Mouse (Mus musculus): ENCODE measurements around the gene C2cd4d. TPM values are rescaled to one million over a fixed set of nuclear protein-coding genes. Genes with fewer than 3 reads are reported as not detected.

Gene C2cd4d
- polyA plus RNA-seq, 1 experiment, result not detected

DNA sequence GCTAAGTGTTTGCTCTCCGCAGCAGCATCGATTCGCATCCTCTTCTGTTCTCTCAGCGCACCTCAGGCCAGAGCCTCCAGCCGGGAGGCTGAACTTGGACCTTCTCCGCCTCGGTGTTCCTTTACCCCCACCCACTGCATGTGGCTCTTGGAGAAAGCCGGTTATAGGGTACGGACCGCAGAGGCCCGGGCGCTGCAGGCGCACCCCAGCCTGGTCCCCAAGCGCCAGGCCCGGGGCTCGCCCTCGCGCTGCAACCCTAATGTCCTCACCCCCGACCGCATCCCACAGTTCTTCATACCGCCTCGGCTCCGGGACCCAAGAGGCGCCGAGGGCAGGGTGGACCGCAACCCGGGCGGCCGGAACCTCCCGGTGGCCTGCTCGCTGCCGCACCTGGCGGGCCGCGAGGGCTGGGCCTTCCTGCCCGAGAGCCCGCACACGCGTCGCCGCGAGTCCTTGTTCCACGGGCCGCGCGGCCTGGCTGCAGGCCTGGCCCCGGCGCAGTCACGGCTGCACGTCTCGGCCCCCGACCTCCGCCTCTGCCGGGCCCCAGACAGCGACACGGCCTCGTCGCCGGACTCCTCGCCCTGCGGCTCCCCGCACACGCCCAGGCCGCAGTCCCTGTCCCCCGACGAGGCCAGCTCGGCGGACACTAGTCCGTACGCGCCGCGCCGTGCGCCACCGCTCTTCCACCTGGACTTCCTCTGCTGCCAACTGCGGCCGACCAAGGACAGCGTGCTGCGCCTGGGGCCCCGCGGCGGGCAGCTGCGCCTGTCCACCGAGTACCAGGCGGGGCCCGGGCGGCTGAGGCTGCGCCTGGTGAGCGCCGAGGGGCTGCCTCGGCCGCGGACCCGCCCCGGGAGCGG is 1.3 kb downstream of the C2cd4d start:
- peaks cover 68% of the 10 kb centered on the region for H3K27me3 ChIP-seq (replicated peaks)
- H3K4me3 ChIP-seq (replicated peaks), result peak overlapping the region; percentile 78
- TF ChIP-seq FLI1 (IDR thresholded peaks at IDR 0.05; ENCODE audit: low read length) (no peak), GATA1 (IDR thresholded peaks at IDR 0.05; ENCODE audit: borderline replicate concordance, low read length) (no peak)
- peaks cover 18% of the 10 kb centered on the region for H3K9me3 ChIP-seq
- peaks cover 10% of the 10 kb centered on the region; the same call in 1 of the 2 replicates for H3K4me1 ChIP-seq
- H3K36me3 ChIP-seq (replicated peaks; ENCODE audit: low read length), result no peaks in the 10 kb centered on the region

DNA sequence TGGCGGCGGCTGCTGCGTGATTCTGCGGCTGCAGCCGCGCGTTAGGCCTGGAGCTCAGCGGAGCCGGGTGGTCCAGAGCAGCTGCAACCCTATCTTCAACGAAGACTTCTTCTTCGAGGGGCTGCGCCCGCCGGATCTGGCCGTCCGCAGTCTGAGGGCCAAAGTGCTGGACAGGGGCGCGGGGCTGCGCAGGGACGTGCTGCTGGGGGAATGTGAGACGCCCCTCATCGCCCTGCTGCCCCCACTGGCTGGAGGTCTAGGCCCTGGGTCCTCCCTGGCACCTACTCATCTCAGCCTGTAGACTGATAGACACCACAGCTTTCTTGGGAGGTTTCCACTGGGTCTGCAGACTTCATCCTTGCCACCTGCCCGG is 1.9 kb downstream of the C2cd4d start:
- H3K4me3 ChIP-seq (replicated peaks), result no peak overlapping the region
- no peak for TF ChIP-seq GATA1 (IDR thresholded peaks at IDR 0.05; ENCODE audit: borderline replicate concordance, low read length)
- TF ChIP-seq FLI1 (IDR thresholded peaks at IDR 0.05; ENCODE audit: low read length), result no peak
- peaks cover 18% of the 10 kb centered on the region for H3K9me3 ChIP-seq
- no peaks in the 10 kb centered on the region for H3K36me3 ChIP-seq (replicated peaks; ENCODE audit: low read length)
- peaks cover 67% of the 10 kb centered on the region for H3K27me3 ChIP-seq (replicated peaks)
- H3K4me1 ChIP-seq, result peaks cover 10% of the 10 kb centered on the region; the same call in 1 of the 2 replicates

DNA sequence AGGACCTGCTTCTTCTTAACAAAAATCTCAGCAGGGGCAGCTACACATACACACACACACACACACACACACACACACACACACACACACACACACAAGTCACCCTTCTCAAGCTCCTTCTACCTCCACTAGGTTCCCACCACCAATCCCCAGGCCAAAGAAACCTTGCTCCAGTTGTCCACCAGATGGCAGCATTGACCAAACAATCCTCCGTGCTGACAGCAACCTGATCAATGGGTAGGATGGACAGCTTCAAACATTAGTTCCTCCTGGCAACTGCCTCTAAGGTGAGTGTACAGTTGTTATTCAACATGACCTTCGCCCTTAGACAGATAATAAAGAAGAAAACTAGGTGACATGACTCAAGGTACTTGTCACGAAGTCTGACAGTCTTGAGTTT is 4.5 kb downstream of the C2cd4d start:
- Histone ChIP-seq H3K9me3 (peaks cover 18% of the 10 kb centered on the region), H3K27me3 (replicated peaks) (peaks cover 63% of the 10 kb centered on the region), H3K36me3 (replicated peaks; ENCODE audit: low read length) (no peaks in the 10 kb centered on the region), H3K4me1 (peaks cover 10% of the 10 kb centered on the region; the same call in 1 of the 2 replicates), H3K4me3 (replicated peaks) (no peak overlapping the region)
- no peak for TF ChIP-seq FLI1 (IDR thresholded peaks at IDR 0.05; ENCODE audit: low read length)
- TF ChIP-seq GATA1 (IDR thresholded peaks at IDR 0.05; ENCODE audit: borderline replicate concordance, low read length), result no peak

DNA sequence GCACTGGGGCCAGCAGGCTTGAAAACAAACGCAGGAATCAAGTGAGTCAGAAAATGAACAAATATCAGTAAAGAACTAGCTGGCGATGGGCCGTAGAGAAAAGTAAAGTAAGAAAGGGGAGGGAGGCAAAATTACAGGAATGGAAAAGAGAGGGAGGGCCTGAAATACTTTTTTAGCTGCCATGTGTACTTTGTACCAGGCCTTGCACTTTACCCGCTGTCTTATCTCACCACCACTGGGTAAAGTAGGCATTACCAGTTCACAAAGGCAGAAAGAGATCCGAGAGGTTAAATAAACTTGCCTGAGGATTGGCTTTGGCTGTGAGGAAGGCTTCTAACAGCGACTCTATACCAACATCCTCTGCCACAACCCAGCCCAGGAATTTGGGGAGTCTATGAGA is 5.3 kb downstream of the C2cd4d start:
- Histone ChIP-seq H3K4me1 (peaks cover 10% of the 10 kb centered on the region; the same call in 1 of the 2 replicates), H3K36me3 (replicated peaks; ENCODE audit: low read length) (no peaks in the 10 kb centered on the region), H3K27me3 (replicated peaks) (peaks cover 60% of the 10 kb centered on the region), H3K4me3 (replicated peaks) (no peak overlapping the region), H3K9me3 (peaks cover 18% of the 10 kb centered on the region)
- TF ChIP-seq GATA1 (IDR thresholded peaks at IDR 0.05; ENCODE audit: borderline replicate concordance, low read length) (no peak), FLI1 (IDR thresholded peaks at IDR 0.05; ENCODE audit: low read length) (no peak)

DNA sequence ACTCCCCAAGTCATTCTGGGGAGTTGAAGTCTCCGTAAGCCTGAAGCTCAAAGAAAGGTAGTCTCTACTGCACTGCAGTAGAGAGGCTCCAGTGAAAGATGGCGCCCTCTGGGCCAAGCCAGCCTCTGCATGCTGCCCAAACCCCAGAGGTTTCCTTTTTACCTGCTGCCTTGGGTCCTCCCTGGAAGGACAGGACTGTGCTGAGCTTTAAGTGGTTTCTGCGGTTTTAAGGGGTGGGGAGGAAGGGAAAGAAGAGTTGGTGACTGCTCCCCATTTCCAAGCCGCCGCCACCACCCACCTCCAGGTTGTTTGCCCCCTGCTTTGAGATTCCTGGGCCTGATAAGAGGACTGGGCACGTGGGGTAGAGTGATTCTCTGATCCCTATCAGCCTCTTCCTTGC is 6.4 kb downstream of the C2cd4d start:
- Histone ChIP-seq H3K4me1 (peaks cover 13% of the 10 kb centered on the region), H3K4me3 (replicated peaks) (no peak overlapping the region), H3K9me3 (peaks cover 9% of the 10 kb centered on the region), H3K36me3 (replicated peaks; ENCODE audit: low read length) (no peaks in the 10 kb centered on the region), H3K27me3 (replicated peaks) (peaks cover 59% of the 10 kb centered on the region)
- no peak for TF ChIP-seq FLI1 (IDR thresholded peaks at IDR 0.05; ENCODE audit: low read length)
- no peak for TF ChIP-seq GATA1 (IDR thresholded peaks at IDR 0.05; ENCODE audit: borderline replicate concordance, low read length)

DNA sequence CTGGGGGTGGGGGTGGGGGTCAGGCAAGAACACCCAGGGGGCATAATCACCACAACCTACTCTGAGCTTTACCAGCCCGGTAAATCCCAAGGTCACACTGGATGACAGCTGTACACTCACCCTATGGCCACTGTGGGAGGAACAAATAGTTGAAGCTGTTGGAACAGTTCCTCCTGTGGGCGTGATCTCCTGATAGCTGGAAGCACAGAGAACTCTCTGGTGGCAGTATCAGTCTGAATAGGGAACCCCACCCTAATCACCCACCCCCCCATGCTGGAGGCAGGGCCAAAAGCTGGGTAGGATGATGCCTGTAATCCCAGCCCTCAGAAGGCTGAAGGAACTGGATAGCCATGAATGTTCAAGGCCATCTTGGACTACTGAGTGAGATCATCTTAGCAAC is 7.5 kb downstream of the C2cd4d start:
- TF ChIP-seq GATA1 (IDR thresholded peaks at IDR 0.05; ENCODE audit: borderline replicate concordance, low read length), result no peak
- no peak for TF ChIP-seq FLI1 (IDR thresholded peaks at IDR 0.05; ENCODE audit: low read length)
- Histone ChIP-seq H3K4me3 (replicated peaks) (no peak overlapping the region), H3K9me3 (peaks cover 4% of the 10 kb centered on the region), H3K4me1 (peaks cover 17% of the 10 kb centered on the region), H3K36me3 (replicated peaks; ENCODE audit: low read length) (no peaks in the 10 kb centered on the region), H3K27me3 (replicated peaks) (peaks cover 59% of the 10 kb centered on the region)

DNA sequence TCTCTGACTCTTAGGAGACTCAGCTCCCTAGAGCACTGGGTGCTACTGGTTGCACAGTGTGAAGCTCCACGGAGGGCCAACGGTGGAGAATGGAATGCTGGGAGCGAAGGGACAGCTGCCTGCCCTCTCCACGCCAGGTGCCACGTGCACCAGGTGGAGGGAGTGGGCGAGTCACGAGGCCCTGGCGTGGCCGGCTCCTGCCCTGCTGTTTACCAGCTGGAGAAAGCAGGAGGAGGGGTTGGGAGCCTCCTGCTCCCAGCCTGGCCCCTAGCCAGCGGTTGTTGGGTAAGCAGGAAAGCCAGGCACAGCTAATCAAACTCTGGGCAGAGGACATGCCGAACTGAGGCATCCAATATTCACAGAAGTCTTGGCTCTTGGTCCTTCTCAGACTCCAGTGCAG is 9.4 kb downstream of the C2cd4d start:
- no peaks in the 10 kb centered on the region for H3K9me3 ChIP-seq
- H3K36me3 ChIP-seq (replicated peaks; ENCODE audit: low read length), result no peaks in the 10 kb centered on the region
- TF ChIP-seq GATA1 (IDR thresholded peaks at IDR 0.05; ENCODE audit: borderline replicate concordance, low read length), result no peak
- TF ChIP-seq FLI1 (IDR thresholded peaks at IDR 0.05; ENCODE audit: low read length), result no peak
- H3K4me1 ChIP-seq, result peaks cover 21% of the 10 kb centered on the region
- H3K27me3 ChIP-seq (replicated peaks), result peaks cover 56% of the 10 kb centered on the region
- peak overlapping the region; percentile 46 for H3K4me3 ChIP-seq (replicated peaks)

DNA sequence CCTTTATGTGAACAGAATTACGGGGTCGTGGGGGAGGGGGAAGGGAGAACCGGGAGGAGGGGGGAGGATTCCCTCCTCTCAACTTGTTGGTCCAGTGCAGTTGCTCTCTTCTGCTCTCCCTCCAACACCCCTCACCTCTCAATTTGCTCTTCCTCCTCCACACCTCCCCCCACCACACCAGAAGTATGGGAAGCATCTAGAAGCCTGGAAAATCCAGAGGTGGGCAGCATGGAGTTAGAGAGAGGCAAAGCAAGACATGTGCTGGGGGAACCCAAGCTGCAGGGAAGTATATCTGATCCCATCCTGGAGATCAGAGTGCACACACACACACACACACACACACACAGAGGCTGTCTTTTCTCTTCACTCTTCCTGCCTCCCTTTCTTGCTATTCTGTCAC is 9.8 kb downstream of the C2cd4d start:
- Histone ChIP-seq H3K4me1 (peaks cover 21% of the 10 kb centered on the region), H3K4me3 (replicated peaks) (no peak overlapping the region), H3K36me3 (replicated peaks; ENCODE audit: low read length) (no peaks in the 10 kb centered on the region), H3K9me3 (no peaks in the 10 kb centered on the region), H3K27me3 (replicated peaks) (peaks cover 60% of the 10 kb centered on the region)
- TF ChIP-seq GATA1 (IDR thresholded peaks at IDR 0.05; ENCODE audit: borderline replicate concordance, low read length), result no peak
- no peak for TF ChIP-seq FLI1 (IDR thresholded peaks at IDR 0.05; ENCODE audit: low read length)

DNA sequence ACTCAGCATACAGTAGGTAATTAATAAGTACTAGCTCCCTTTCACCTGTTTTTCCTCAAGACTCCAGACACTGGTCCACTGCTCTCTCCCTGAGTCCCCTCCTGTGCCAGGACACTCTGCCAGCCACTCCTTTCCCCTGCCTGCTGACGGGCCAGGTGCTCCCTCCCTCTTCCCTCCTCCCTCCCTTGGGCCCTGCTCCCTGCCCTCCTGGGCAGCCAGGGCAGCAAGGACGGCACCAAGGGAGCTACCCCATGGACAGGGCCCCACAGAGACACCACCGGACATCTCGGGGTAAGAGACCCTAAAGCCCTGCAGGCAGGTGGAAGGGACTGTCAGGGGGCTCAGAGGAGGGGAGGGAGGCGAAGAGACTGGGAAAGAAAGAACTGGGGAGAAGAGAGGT is 10.4 kb downstream of the C2cd4d start, which contains the start of gene Rorc:
Rorc (plus strand) TSS at position 154 of the 400 bp plus-strand sequence.
- peak within 1 kb of the TSS; percentile 46 for H3K4me3 ChIP-seq (replicated peaks)
- peaks cover 21% of the 10 kb centered on the region for H3K4me1 ChIP-seq
- H3K9me3 ChIP-seq, result no peaks in the 10 kb centered on the region
- H3K27me3 ChIP-seq (replicated peaks), result peaks cover 65% of the 10 kb centered on the region
- H3K36me3 ChIP-seq (replicated peaks; ENCODE audit: low read length), result no peaks in the 10 kb centered on the region
- no peak for TF ChIP-seq FLI1 (IDR thresholded peaks at IDR 0.05; ENCODE audit: low read length)
- no peak for TF ChIP-seq GATA1 (IDR thresholded peaks at IDR 0.05; ENCODE audit: borderline replicate concordance, low read length)

DNA sequence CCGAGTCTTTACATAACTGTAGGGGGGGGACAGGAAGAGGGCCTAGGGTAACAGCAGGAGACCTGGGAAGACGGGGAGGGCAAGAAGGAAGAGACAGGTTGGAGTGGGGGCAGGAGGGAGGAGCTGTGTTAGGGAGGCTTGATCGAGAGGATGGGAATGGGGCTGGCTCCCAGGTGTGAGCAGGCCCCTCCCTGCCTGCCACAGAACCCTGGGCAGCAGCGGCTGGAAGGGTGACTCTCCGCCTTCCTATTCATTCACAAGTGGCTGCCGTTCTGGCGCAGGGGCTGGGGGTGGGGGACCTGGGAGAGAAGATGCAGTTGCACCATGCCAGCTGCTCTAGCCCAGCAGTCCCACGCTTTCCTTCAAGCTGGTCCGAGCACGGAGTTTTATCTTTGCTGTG is 10.9 kb downstream of the C2cd4d start:
- Histone ChIP-seq H3K27me3 (replicated peaks) (peaks cover 68% of the 10 kb centered on the region), H3K36me3 (replicated peaks; ENCODE audit: low read length) (no peaks in the 10 kb centered on the region), H3K9me3 (no peaks in the 10 kb centered on the region), H3K4me1 (peaks cover 21% of the 10 kb centered on the region), H3K4me3 (replicated peaks) (no peak overlapping the region)
- TF ChIP-seq GATA1 (IDR thresholded peaks at IDR 0.05; ENCODE audit: borderline replicate concordance, low read length) (no peak), FLI1 (IDR thresholded peaks at IDR 0.05; ENCODE audit: low read length) (no peak)
